Comparison of ENCODE assay signal across 8 mouse cellular contexts in genomic region chr12:87387171-87388121, GRCm38 (mm10). TPM values are rescaled to one million over a fixed set of nuclear protein-coding genes. Genes with fewer than 3 reads are reported as not detected.
A peak's percentile ranks its signal among the peaks of the same experiment; 100 is the strongest.
DNase-seq lines count a peak whose midpoint lies in the region; ATAC-seq and TF ChIP-seq lines count a peak whose summit lies in the region.

No protein-coding gene starts in this region.

- H3K4me3 ChIP-seq in intestine, embryonic 14.5 days (ENCODE audit: low read depth, low read length), result peak overlapping the region; percentile 98
- H3K4me3 ChIP-seq in limb, embryonic 15.5 days, result peak overlapping the region; percentile 93
- H3K4me3 ChIP-seq in midbrain, postnatal 0 days (ENCODE audit: low read depth, low read length), result peak overlapping the region; percentile 95

- H3K27me3 ChIP-seq in intestine, embryonic 14.5 days (replicated peaks; ENCODE audit: control insufficient read depth, insufficient read depth, low read length), result no peaks in the 10 kb centered on the region
- no peaks in the 10 kb centered on the region for H3K27me3 ChIP-seq in limb, embryonic 15.5 days
- H3K27me3 ChIP-seq in midbrain, postnatal 0 days (ENCODE audit: insufficient read depth, low read length), result no peaks in the 10 kb centered on the region

- H3K9ac ChIP-seq in intestine, embryonic 14.5 days (ENCODE audit: low read length), result peak overlapping the region; percentile 88
- H3K9ac ChIP-seq in limb, embryonic 15.5 days, result peak overlapping the region; percentile 90
- H3K9ac ChIP-seq in midbrain, postnatal 0 days (replicated peaks; ENCODE audit: low read length, poor library complexity, severe bottlenecking), result peak overlapping the region; percentile 91

- peak; percentile 95 for DNase-seq in heart, adult 11 months
- no peak for DNase-seq in heart, adult 8-10 months (ENCODE audit: low spot score)
- DNase-seq in cerebellum, adult 8-10 months, result peak; percentile 52
- DNase-seq in gastrocnemius, adult 18-20 months (ENCODE audit: low spot score), result peak; percentile 8
- DNase-seq in intestine, embryonic 14.5 days (ENCODE audit: low spot score), result peak; percentile 76
- peak; percentile 6 for DNase-seq in midbrain, postnatal 0 days (ENCODE audit: low spot score)
- DNase-seq in thymus, postnatal 10 days (ENCODE audit: low spot score in 2 of 2), result peak; percentile 6 to 22

- no peak for TF ChIP-seq CTCF in midbrain, postnatal 0 days (IDR thresholded peaks at IDR 0.05)

- ATAC-seq in intestine, embryonic 14.5 days (replicated peaks; ENCODE audit: low FRiP score, low TSS enrichment, low read depth), result peak; percentile 65
- ATAC-seq in limb, embryonic 15.5 days (ENCODE audit: insufficient number of reproducible peaks, low FRiP score, low TSS enrichment, low read depth), result no peak
- ATAC-seq in midbrain, postnatal 0 days (ENCODE audit: low FRiP score), result peak; percentile 39

- H3K4me2 ChIP-seq in intestine, embryonic 14.5 days (ENCODE audit: low read length), result peak overlapping the region; percentile 94
- H3K4me2 ChIP-seq in limb, embryonic 15.5 days, result peak overlapping the region; percentile 92
- H3K4me2 ChIP-seq in midbrain, postnatal 0 days (ENCODE audit: low read depth, low read length, poor library complexity, severe bottlenecking), result peak overlapping the region; percentile 84

- H3K36me3 ChIP-seq in intestine, embryonic 14.5 days (ENCODE audit: control insufficient read depth, insufficient read depth, low read length), result no peaks in the 10 kb centered on the region
- H3K36me3 ChIP-seq in limb, embryonic 15.5 days, result no peaks in the 10 kb centered on the region
- no peaks in the 10 kb centered on the region for H3K36me3 ChIP-seq in midbrain, postnatal 0 days (ENCODE audit: insufficient read depth, low read length)

- under 1% methylated on average over 52 of the region's 65 CpGs for whole genome bisulfite sequencing in intestine, embryonic 14.5 days
- WGBS in limb, embryonic 15.5 days, result under 1% methylated on average over 61 of the region's 65 CpGs
- WGBS in midbrain, postnatal 0 days, result 1% methylated on average over 58 of the region's 65 CpGs

- H3K4me1 ChIP-seq in intestine, embryonic 14.5 days (replicated peaks; ENCODE audit: control insufficient read depth, insufficient read depth, low read length), result peaks cover 6% of the 10 kb centered on the region
- H3K4me1 ChIP-seq in limb, embryonic 15.5 days, result peaks cover 8% of the 10 kb centered on the region
- peaks cover 11% of the 10 kb centered on the region; the same call in 1 of the 2 replicates for H3K4me1 ChIP-seq in midbrain, postnatal 0 days (ENCODE audit: insufficient read depth, low read length)

- peak overlapping the region; percentile 82 for H3K27ac ChIP-seq in intestine, embryonic 14.5 days (ENCODE audit: low read depth)
- H3K27ac ChIP-seq in limb, embryonic 15.5 days, result peak overlapping the region; percentile 87
- peak overlapping the region; percentile 75 for H3K27ac ChIP-seq in midbrain, postnatal 0 days (ENCODE audit: low read depth, low read length)

- no peaks in the 10 kb centered on the region for H3K9me3 ChIP-seq in intestine, embryonic 14.5 days (ENCODE audit: control insufficient read depth, low read length)
- no peaks in the 10 kb centered on the region for H3K9me3 ChIP-seq in limb, embryonic 15.5 days
- no peaks in the 10 kb centered on the region for H3K9me3 ChIP-seq in midbrain, postnatal 0 days (ENCODE audit: low read length)

RNA-seq across cellular contexts. Expression of gene Sptlc2, which starts 0.7 kb away (rescaled TPM):
- total RNA-seq in heart, adult 8-10 months (2022), result 10 to 100 TPM; 18.9 to 30.4 (median 20.9) TPM
- 1 to 10 TPM; 7.9 to 10.0 TPM for total RNA-seq in gastrocnemius, adult 18-20 months (2021)
- polyA plus RNA-seq in intestine, embryonic 14.5 days (2014; fragmentation: Nextera tagmentation; extraction: Ambion mirVana), result 101 and 118 TPM in 2 replicates
- polyA plus RNA-seq in limb, embryonic 15.5 days (2015; fragmentation: Nextera tagmentation; extraction: Ambion mirVana), result 82.1 and 83.7 TPM in 2 replicates
- 41.5 and 49.8 TPM in 2 replicates for total RNA-seq in midbrain, postnatal 0 days (2014; rRNA removed)
- 86.6 and 99.6 TPM in 2 replicates for polyA plus RNA-seq in midbrain, postnatal 0 days (2015; fragmentation: Nextera tagmentation; extraction: Ambion mirVana)

RNA-seq across cellular contexts. Expression of gene Slirp, which starts 56.2 kb away (rescaled TPM):
- 100 to 1,000 TPM; 162 to 197 (median 180) TPM for total RNA-seq in heart, adult 8-10 months (2022)
- 100 to 1,000 TPM; 159 to 162 TPM for total RNA-seq in gastrocnemius, adult 18-20 months (2021)
- polyA plus RNA-seq in intestine, embryonic 14.5 days (2014; fragmentation: Nextera tagmentation; extraction: Ambion mirVana), result 286 and 300 TPM in 2 replicates
- polyA plus RNA-seq in limb, embryonic 15.5 days (2015; fragmentation: Nextera tagmentation; extraction: Ambion mirVana), result 242 and 296 TPM in 2 replicates
- total RNA-seq in midbrain, postnatal 0 days (2014; rRNA removed), result 38.9 and 58.2 TPM in 2 replicates
- 181 and 194 TPM in 2 replicates for polyA plus RNA-seq in midbrain, postnatal 0 days (2015; fragmentation: Nextera tagmentation; extraction: Ambion mirVana)

RNA-seq across cellular contexts. Expression of gene Alkbh1, which starts 56.4 kb away (rescaled TPM):
- total RNA-seq in heart, adult 8-10 months (2022), result 10 to 100 TPM in 2 of 4 experiments, 1 to 10 TPM in 2; 7.9 to 11.0 (median 9.7) TPM
- total RNA-seq in gastrocnemius, adult 18-20 months (2021), result 1 to 10 TPM; 4.1 to 5.5 TPM
- 58.0 and 59.9 TPM in 2 replicates for polyA plus RNA-seq in intestine, embryonic 14.5 days (2014; fragmentation: Nextera tagmentation; extraction: Ambion mirVana)
- polyA plus RNA-seq in limb, embryonic 15.5 days (2015; fragmentation: Nextera tagmentation; extraction: Ambion mirVana), result 53.2 and 66.1 TPM in 2 replicates
- total RNA-seq in midbrain, postnatal 0 days (2014; rRNA removed), result 20.3 and 28.7 TPM in 2 replicates
- polyA plus RNA-seq in midbrain, postnatal 0 days (2015; fragmentation: Nextera tagmentation; extraction: Ambion mirVana), result 31.5 and 36.8 TPM in 2 replicates
